In the genomic region with DNA sequence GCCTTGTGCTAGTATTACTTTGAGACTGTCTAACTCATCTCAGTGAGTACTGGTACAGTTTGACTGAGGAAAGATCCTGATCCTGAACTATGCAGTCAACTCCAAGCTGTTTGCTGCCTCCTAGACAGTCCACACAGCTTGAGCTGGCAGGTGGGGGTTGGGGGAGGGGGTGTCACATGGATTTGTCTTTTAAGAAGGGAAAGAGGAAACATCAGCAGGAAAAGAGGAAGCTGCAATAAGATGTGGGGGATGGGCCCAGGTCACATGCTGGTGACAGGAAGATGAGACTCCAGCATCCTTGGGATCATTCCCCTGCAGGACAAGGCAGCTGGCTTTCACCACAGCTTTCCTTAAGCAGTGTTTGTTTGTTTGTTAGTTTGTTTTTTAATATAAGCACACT, we compare ENCODE assay signal across 10 mouse cellular contexts. TPM values are rescaled to one million over a fixed set of nuclear protein-coding genes. Genes with fewer than 3 reads are reported as not detected.
A peak's percentile ranks its signal among the peaks of the same experiment; 100 is the strongest.
DNase-seq lines count a peak whose midpoint lies in the region; ATAC-seq lines count a peak whose summit lies in the region.
"Had no signal": no experiment of that assay in that cellular context is flagged by ENCODE, and none has a peak within 500 bp of the region (broad histone marks: within the 10 kb centered on the region; RNA-seq: fewer than 3 reads in every experiment).

No protein-coding gene starts in this region.

- no peak overlapping the region for H3K4me2 ChIP-seq in liver, embryonic 12.5 days
- H3K4me2 ChIP-seq: midbrain, embryonic 12.5 days had no signal

- H3K27me3 ChIP-seq in liver, embryonic 12.5 days (replicated peaks), result no peaks in the 10 kb centered on the region
- H3K27me3 ChIP-seq: midbrain, embryonic 12.5 days had no signal

- no peak overlapping the region for H3K4me3 ChIP-seq in liver, embryonic 12.5 days
- H3K4me3 ChIP-seq in brown adipose tissue, adult 24 weeks (ENCODE audit: insufficient read depth, low read depth, low read length), result no peak overlapping the region
- H3K4me3 ChIP-seq: midbrain, embryonic 12.5 days had no signal

- H3K36me3 ChIP-seq in liver, embryonic 12.5 days, result no peaks in the 10 kb centered on the region
- H3K36me3 ChIP-seq: midbrain, embryonic 12.5 days had no signal

- H3K27ac ChIP-seq in liver, embryonic 12.5 days, result no peak overlapping the region
- H3K27ac ChIP-seq in brown adipose tissue, adult 24 weeks (replicated peaks; ENCODE audit: low read depth, low read length), result peak overlapping the region; percentile 27; the same call in 1 of the 2 replicates
- H3K27ac ChIP-seq: kidney, postnatal 0 days; midbrain, embryonic 12.5 days had no signal

- no peak overlapping the region for H3K9ac ChIP-seq in liver, embryonic 12.5 days
- H3K9ac ChIP-seq: midbrain, embryonic 12.5 days had no signal

- H3K9me3 ChIP-seq in liver, embryonic 12.5 days (replicated peaks), result no peaks in the 10 kb centered on the region
- H3K9me3 ChIP-seq: midbrain, embryonic 12.5 days had no signal

- ATAC-seq in liver, embryonic 12.5 days, result no peak

- no peaks in the 10 kb centered on the region for H3K4me1 ChIP-seq in liver, embryonic 12.5 days
- no peaks in the 10 kb centered on the region for H3K4me1 ChIP-seq in brown adipose tissue, adult 24 weeks (ENCODE audit: control insufficient read depth, insufficient read depth, insufficient read length, low read length)
- H3K4me1 ChIP-seq: midbrain, embryonic 12.5 days had no signal

- DNase-seq in adrenal gland, postnatal 36 days, result peak; percentile 19 to 47
- DNase-seq in adrenal gland, postnatal 25 days, result no peak
- DNase-seq in liver, result peak; percentile 54
- peak; percentile 34 for DNase-seq in lung, postnatal 14 days
- no peak for DNase-seq in cerebellum, adult 11-12 months
- DNase-seq in c-Kit-positive CD71-positive TER-119-positive erythroid progenitor cells, embryonic 14.5 days (ENCODE audit: low spot score), result no peak

RNA-seq across cellular contexts. Expression of a gene that starts 8.1 kb away (rescaled TPM):
- 10 to 100 TPM; 49.0 to 53.7 TPM for total RNA-seq in adrenal gland, postnatal 36 days (2021)
- 49.1 and 58.6 TPM in 2 replicates for total RNA-seq in adrenal gland, postnatal 25 days (2021)
- 1.5 TPM in 2 replicates for polyA plus RNA-seq in liver, embryonic 12.5 days (2016; fragmentation: Nextera tagmentation; extraction: Ambion mirVana)
- polyA plus RNA-seq in brown adipose tissue, adult 24 weeks (2012; ENCODE audit: insufficient read depth, insufficient read length, missing spikeins), result 1.1 and 1.2 TPM in 2 replicates

RNA-seq across cellular contexts. Expression of a gene that starts 39.4 kb away (rescaled TPM):
- 1 to 10 TPM; 5.9 to 6.0 TPM for total RNA-seq in adrenal gland, postnatal 36 days (2021)
- total RNA-seq in adrenal gland, postnatal 25 days (2021), result 4.5 and 4.7 TPM in 2 replicates
- polyA plus RNA-seq in liver, embryonic 12.5 days (2016; fragmentation: Nextera tagmentation; extraction: Ambion mirVana), result 3.9 TPM in 2 replicates
- 7.1 and 7.5 TPM in 2 replicates for polyA plus RNA-seq in brown adipose tissue, adult 24 weeks (2012; ENCODE audit: insufficient read depth, insufficient read length, missing spikeins)

Comparison
In these comparisons a context has a peak if more than half of its experiments do, and no peak if none do; other contexts are left out.
1. DNase-seq: peak in adrenal gland, postnatal 36 days (2 of 2), liver (single experiment) and lung, postnatal 14 days (single experiment); none in adrenal gland, postnatal 25 days (single experiment), cerebellum, adult 11-12 months (single experiment) and c-Kit-positive CD71-positive TER-119-positive erythroid progenitor cells, embryonic 14.5 days (single experiment).